Mouse (Mus musculus): Measurements from ENCODE around the gene Ahsa1.

DNA sequence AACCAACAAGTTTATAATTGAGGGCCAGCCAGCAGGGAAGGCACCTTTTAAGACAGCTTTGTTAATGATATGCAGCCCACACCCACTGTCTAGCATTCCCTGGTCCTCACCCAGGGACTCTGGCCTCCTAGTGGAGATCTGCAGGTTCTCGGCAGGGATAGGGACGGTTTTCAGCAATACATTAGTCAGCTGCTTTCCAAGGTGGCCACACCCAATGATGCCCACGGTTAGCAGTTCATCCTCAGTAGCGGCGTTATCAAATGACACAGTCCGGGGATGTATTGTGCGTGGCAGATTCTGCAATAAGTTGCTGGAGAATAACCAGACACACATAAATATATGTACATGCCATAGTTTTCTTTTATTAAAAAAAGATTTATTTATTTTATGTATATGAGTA is 39.5 kb upstream of the Ahsa1 start:
- no peak for TF ChIP-seq CTCF (IDR thresholded peaks at IDR 0.05; ENCODE audit: low read depth)
- no peak for TF ChIP-seq EP300 (IDR thresholded peaks at IDR 0.05; ENCODE audit: low read depth)
